Mouse (Mus musculus) cortical plate, adult 2 months (tissue): ENCODE data around the gene Fhit. TPM values are rescaled to one million over a fixed set of nuclear protein-coding genes. Genes with fewer than 3 reads are reported as not detected.

Source experiments
- H3K27ac ChIP-seq: fragments of 200-500 bp; 2 replicates; pipeline ENCODE4 v1.5.1; 2012; ENCODE audit warnings: low read length, control low read depth, inconsistent platforms; ENCODE audit not compliant: insufficient read depth
- H3K4me1 ChIP-seq: fragments of 200-500 bp; 2 replicates; pipeline ENCODE4 v1.6.1; 2011; ENCODE audit warnings: low read length; ENCODE audit not compliant: control insufficient read depth, insufficient read depth
- H3K4me3 ChIP-seq: fragments of 200-500 bp; 2 replicates; pipeline ENCODE4 v1.5.1; 2011; ENCODE audit warnings: mild to moderate bottlenecking, low read length, control low read depth; ENCODE audit not compliant: insufficient read depth
- CTCF ChIP-seq: fragments of 200-500 bp; IDR thresholded peaks from 2 replicates; pipeline ENCODE4 v1.5.1; 2011; ENCODE audit warnings: mild to moderate bottlenecking, control low read depth, low read length; ENCODE audit not compliant: insufficient read depth; ENCODE audit errors: extremely low read depth
- POLR2A ChIP-seq: fragments of 200-500 bp; IDR thresholded peaks from 2 replicates; pipeline ENCODE4 v1.6.1; 2011; ENCODE audit warnings: mild to moderate bottlenecking, low read length, control low read depth; ENCODE audit not compliant: insufficient read depth; ENCODE audit errors: extremely low read depth
- polyA plus RNA-seq: library from polyadenylated mRNA; depleted of rRNA; stranded (reverse); fragments of >200 nt; gene quantifications from 2 replicates; pipeline ENCODE4 v1.2.3, GENCODE M21; 2012

The Fhit gene
- polyA plus RNA-seq, 1 experiment = 7.7 TPM

DNA sequence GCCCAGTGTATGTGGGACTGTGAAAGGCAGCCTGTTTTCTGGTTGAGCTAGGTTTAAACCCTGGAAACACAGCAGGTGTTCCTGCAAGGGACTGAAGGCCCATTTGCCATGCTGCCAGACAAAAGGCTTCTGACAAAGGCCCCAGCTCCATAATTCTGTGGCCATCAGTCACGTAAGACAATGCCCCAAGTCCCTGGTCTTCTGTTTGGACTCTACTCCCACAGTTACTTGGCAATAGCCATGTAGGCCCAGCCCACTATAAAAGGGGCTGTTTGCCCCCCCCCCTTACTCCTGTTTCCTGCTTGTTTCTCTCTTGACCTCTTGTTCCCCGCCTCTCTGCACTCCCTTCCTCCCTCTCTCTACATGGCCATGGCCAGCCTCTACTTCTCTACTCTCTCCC, 502.5 kb downstream of the Fhit start:
- Histone ChIP-seq H3K4me1 (no peaks in the 10 kb centered on the region), H3K27ac (no peak overlapping the region), H3K4me3 (no peak overlapping the region)
- TF ChIP-seq POLR2A (no peak), CTCF (no peak)

DNA sequence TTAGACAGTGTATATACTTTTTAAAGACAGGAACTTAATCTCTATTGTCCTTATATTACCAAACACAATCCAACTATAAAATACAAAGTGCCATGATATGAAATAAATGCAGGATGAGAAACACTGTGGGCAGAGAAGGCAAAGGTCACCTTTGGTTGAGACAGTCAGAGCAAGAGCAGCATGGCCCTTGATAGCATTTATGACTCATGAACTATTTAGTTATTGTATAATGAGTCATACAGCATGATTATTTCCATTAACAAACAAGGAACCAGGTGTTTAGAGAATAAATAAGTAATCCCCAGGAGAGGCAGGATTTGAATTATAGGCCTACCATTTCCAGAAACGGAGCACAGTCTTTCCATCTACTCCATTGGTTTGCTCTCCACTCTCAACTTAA, 503.6 kb downstream of the Fhit start:
- Histone ChIP-seq H3K27ac (no peak overlapping the region), H3K4me1 (no peaks in the 10 kb centered on the region), H3K4me3 (no peak overlapping the region)
- TF ChIP-seq POLR2A = no peak
- TF ChIP-seq CTCF = no peak

DNA sequence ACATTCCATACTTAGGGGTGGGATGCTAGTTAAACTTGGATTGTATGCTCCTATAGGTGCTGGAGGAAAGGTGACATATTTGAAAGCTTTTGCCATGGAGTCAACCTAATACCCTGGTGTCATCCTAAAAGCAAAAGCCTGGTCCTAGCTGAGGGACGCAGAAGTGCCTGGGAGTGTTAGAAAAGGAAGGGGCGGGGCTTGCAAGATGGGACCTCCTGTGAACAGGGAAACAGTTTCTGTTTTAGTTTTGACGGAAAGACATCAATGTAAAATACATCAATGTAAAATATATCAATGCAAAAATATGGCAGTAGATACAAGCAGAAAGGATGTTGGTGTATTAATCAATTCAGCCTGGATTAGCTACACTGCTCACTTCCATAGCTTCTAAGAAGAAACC, 504.5 kb downstream of the Fhit start:
- H3K4me3 ChIP-seq = no peak overlapping the region
- H3K4me1 ChIP-seq = no peaks in the 10 kb centered on the region
- TF ChIP-seq POLR2A (no peak), CTCF (no peak)
- H3K27ac ChIP-seq = no peak overlapping the region

DNA sequence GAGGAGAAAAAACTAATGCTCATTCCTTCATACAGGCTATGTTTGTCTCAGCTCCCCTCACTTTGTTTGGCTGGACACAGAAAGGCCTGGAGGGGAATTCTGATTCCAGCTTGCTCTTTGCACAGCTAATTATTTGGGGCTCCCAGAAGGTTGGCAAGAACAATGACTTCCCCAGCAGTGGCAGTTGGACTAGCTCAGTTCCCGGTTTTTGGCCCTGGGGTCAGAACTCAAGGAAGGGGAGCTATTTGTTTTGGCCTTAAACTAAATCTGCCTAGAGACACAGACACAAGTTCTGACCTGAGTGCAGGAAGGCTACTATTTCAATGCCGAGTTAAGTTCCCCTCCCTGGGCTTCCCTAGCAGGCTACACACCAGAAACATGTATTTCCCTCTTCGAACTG, 506.0 kb downstream of the Fhit start:
- H3K4me3 ChIP-seq = no peak overlapping the region
- TF ChIP-seq CTCF (no peak), POLR2A (no peak)
- no peak overlapping the region for H3K27ac ChIP-seq
- H3K4me1 ChIP-seq = no peaks in the 10 kb centered on the region

DNA sequence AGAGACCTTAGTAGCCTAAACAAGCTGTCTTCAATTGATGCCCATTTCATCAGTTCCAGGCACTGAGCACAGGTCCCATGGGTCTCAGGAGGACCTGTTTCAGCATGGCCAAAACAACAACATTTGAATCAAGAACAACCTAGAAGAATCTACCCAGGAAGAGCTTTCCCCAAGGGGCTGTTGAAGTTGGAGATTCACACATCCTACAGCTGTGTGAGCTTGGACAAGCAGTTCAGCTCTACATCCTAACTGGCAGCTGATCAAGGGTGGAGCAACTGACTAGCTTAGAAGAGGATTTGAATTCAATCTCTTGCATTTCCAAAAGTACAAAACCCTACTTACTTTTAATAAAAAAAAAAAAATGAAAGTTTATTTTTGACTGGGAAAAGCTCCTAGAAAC, 514.0 kb downstream of the Fhit start:
- TF ChIP-seq POLR2A = no peak
- TF ChIP-seq CTCF = no peak
- no peak overlapping the region for H3K27ac ChIP-seq
- H3K4me1 ChIP-seq = no peaks in the 10 kb centered on the region
- H3K4me3 ChIP-seq = no peak overlapping the region

DNA sequence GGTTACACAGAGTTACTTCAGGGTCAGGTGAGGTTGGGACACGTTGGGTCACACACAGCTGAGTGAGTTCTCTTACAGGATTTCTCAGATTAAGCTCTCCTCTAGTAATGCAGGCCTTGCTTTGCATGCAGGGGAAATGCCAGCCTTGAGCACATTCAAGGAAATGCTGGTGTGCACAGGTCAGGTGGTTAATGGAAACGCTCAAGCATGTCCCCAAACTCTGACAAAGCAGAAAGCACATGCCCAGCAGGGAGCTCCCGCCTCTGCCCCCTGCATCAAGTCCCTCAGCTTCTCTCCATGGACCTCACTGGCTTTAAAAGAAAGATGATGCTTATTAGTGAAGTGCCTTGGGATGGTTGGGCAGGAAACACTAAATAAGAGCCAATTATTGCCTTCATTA, 530.1 kb downstream of the Fhit start:
- Histone ChIP-seq H3K4me1 (peaks cover 3% of the 10 kb centered on the region; the same call in 1 of the 2 replicates), H3K27ac (no peak overlapping the region), H3K4me3 (no peak overlapping the region)
- TF ChIP-seq POLR2A = no peak
- TF ChIP-seq CTCF = no peak

DNA sequence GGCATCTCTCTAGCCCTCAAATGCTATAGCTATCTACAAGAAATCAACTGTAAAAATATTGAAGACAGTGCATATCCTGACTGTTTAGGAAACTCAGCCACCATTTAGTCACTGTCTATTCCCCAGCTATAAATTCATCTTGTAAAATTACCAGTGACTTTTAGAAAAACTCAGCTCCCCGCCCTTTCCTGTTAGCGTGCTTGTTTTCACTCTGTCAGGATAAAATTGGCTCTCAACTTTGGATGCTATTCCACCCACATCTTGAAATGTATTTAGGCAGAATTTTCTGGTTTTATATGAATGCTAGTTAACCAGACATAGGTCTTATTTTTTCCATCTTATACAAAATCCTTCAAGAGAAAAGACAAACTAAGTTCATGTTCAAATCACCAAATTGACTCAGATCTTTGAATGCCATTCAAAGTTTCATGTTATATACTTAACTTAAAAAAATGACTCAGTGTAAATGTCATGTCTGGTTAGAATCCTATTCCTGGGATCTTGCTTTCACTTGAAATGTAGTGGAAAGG, 530.9 kb downstream of the Fhit start:
- no peak overlapping the region for H3K27ac ChIP-seq
- TF ChIP-seq POLR2A = no peak
- TF ChIP-seq CTCF = no peak
- H3K4me1 ChIP-seq = peaks cover 3% of the 10 kb centered on the region; the same call in 1 of the 2 replicates
- no peak overlapping the region for H3K4me3 ChIP-seq

DNA sequence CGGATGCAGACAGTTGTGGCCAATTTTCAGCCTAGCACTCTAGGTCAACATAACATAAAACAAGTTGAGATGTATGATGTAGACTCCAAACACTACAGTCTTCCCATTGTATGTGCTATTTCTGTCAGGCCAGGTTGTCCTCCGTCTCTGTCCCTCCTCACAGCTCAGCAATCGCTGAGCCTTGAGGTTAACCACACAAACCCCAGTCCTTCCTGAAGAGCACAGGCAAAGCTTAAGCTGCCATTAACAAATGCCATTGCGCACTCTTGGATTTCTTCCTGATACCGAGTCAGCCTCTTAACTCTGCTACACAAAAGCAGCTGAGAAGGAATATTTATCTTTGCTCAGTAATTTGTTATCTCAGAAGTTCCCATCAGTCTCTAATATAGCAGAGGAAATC, 568.4 kb downstream of the Fhit start:
- TF ChIP-seq POLR2A (no peak), CTCF (no peak)
- no peak overlapping the region for H3K27ac ChIP-seq
- no peak overlapping the region for H3K4me3 ChIP-seq
- H3K4me1 ChIP-seq = no peaks in the 10 kb centered on the region; the same call in 1 of the 2 replicates

DNA sequence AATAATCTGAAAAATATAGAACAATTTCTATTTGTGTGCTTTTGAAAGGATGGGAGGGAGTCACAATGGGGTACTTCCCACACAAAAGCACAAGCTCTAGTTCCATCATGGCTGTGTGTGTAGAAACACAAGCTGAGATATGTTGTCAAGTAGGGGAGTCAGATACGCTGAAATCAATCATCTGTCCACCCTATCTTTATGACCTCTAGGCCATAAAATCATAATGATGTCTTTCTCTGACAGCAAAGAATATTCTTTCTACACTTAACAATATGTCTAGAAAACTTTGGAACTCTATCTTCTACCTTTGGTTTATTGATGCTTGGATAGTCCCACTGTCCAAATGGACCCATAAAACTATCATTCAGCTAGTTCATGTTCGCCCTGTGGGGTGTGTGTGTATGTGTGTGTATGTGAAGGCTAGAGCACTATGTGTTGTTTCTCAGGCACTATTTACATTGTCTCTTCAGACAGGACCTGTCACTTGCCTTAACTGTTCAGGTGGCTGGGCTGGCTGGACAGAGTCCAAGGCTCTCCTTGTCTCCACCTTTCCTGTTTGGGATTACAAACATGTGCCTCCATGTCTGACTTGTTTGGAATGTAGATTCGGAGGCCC, 592.8 kb downstream of the Fhit start:
- TF ChIP-seq CTCF = no peak
- TF ChIP-seq POLR2A = no peak
- Histone ChIP-seq H3K27ac (no peak overlapping the region), H3K4me3 (no peak overlapping the region), H3K4me1 (no peaks in the 10 kb centered on the region)

GRCm38 (mm10) chr14:10567771-10568170, 594.1 kb downstream of the Fhit start:
- no peak overlapping the region for H3K27ac ChIP-seq
- no peaks in the 10 kb centered on the region for H3K4me1 ChIP-seq
- no peak for TF ChIP-seq POLR2A
- no peak for TF ChIP-seq CTCF
- no peak overlapping the region for H3K4me3 ChIP-seq
